Mouse (Mus musculus) CH12.LX (cell line): ENCODE measurements at regions not wholly inside any gene's neighbourhood (a gene's known extent, or its start where the extent isn't known, plus 50 kb on each side); places are given as distances from the start of the nearest gene placed in this dataset.

Experiments used
- DNase-seq: peaks from one replicate; pipeline ENCODE4 v3.0.0-alpha.2; 2013; ENCODE audit errors: extremely low read depth
- H3K27ac ChIP-seq: 2 replicates; pipeline ENCODE4 v1.5.1; 2012; ENCODE audit warnings: low read depth, mild to moderate bottlenecking, control low read depth, moderate library complexity; ENCODE audit not compliant: insufficient read depth
- H3K27me3 ChIP-seq: replicated peaks from 2 replicates; pipeline ENCODE3; 2012; ENCODE audit warnings: inconsistent platforms
- H3K36me3 ChIP-seq, 2 experiments: replicated peaks in 1 of 2; 2 replicates each; pipeline versions ENCODE3 to v1.6.1; 2012; ENCODE audit warnings: inconsistent platforms in 1 of 2, low read length in 1 of 2, mild to moderate bottlenecking in 1 of 2, mixed read lengths in 1 of 2, moderate library complexity in 1 of 2; ENCODE audit not compliant: control insufficient read depth in 1 of 2, insufficient read depth in 1 of 2
- H3K4me1 ChIP-seq, 2 experiments: 2 replicates each; pipeline ENCODE4 v1.6.1; 2012; ENCODE audit warnings: inconsistent platforms in 1 of 2, moderate library complexity in 1 of 2; ENCODE audit not compliant: insufficient read depth in 2 of 2, control insufficient read depth in 1 of 2
- H3K4me2 ChIP-seq: 2 replicates; pipeline ENCODE4 v1.6.1; 2012; ENCODE audit warnings: low read depth, mild to moderate bottlenecking, control low read depth; ENCODE audit not compliant: poor library complexity, insufficient read depth, severe bottlenecking
- H3K4me3 ChIP-seq, 3 experiments: fragments of 150-350 bp in 1 of 3; sonication (generic) in 1 of 3; replicated peaks in 1 of 3; 2 replicates each; pipeline versions ENCODE3 to v1.5.1; 2011 to 2012; ENCODE audit warnings: low read depth in 2 of 3, low read length in 2 of 3, mild to moderate bottlenecking in 2 of 3, moderate library complexity in 2 of 3, control low read depth in 1 of 3, improper control_type of control experiment in 1 of 3, inconsistent platforms in 1 of 3, mixed read lengths in 1 of 3; ENCODE audit not compliant: poor library complexity in 1 of 3
- H3K79me2 ChIP-seq: replicated peaks from 2 replicates; pipeline ENCODE4 v1.6.1; 2012; ENCODE audit warnings: mild to moderate bottlenecking, moderate library complexity; ENCODE audit not compliant: control insufficient read depth, poor library complexity, insufficient read depth, severe bottlenecking; ENCODE audit errors: extremely low read depth
- H3K9ac ChIP-seq: 2 replicates; pipeline ENCODE4 v1.6.1; 2012; ENCODE audit warnings: low read depth, mild to moderate bottlenecking, control low read depth, moderate library complexity; ENCODE audit not compliant: insufficient read depth
- H3K9me3 ChIP-seq: replicated peaks from 2 replicates; pipeline ENCODE3; 2012; ENCODE audit warnings: low read length, inconsistent platforms, mixed read lengths
- BHLHE40 ChIP-seq: IDR thresholded peaks from 2 replicates; pipeline ENCODE4 v1.6.1; 2011; ENCODE audit warnings: mild to moderate bottlenecking, low read depth, low read length, improper control_type of control experiment
- CHD1 ChIP-seq: IDR thresholded peaks from 2 replicates; pipeline ENCODE4 v1.6.1; 2012; ENCODE audit warnings: low read depth, low read length, improper control_type of control experiment, inconsistent platforms
- E2F4 ChIP-seq: IDR thresholded peaks from 2 replicates; pipeline ENCODE4 v1.6.1; 2011; ENCODE audit warnings: low read depth, low read length, improper control_type of control experiment; ENCODE audit not compliant: insufficient replicate concordance
- ELF1 ChIP-seq: IDR thresholded peaks from 2 replicates; pipeline ENCODE4 v1.6.1; 2014; ENCODE audit warnings: low read depth, mild to moderate bottlenecking, inconsistent platforms, low read length, improper control_type of control experiment
- EP300 ChIP-seq: IDR thresholded peaks from 2 replicates; pipeline ENCODE4 v1.6.1; 2011; ENCODE audit warnings: low read length, improper control_type of control experiment
- ETS1 ChIP-seq: conservative IDR thresholded peaks from 2 replicates; pipeline ENCODE4 v1.6.1; 2012; ENCODE audit warnings: low read depth, mild to moderate bottlenecking, inconsistent platforms, low read length, improper control_type of control experiment, moderate library complexity
- IRF4 ChIP-seq: IDR thresholded peaks from 2 replicates; pipeline ENCODE4 v1.6.1; 2014; ENCODE audit warnings: low read depth, mild to moderate bottlenecking, inconsistent platforms, low read length, improper control_type of control experiment
- JUN ChIP-seq: IDR thresholded peaks from 2 replicates; pipeline ENCODE4 v1.6.1; 2011; ENCODE audit warnings: low read depth, mild to moderate bottlenecking, low read length, improper control_type of control experiment, moderate library complexity; ENCODE audit not compliant: insufficient read depth
- KAT2A ChIP-seq: IDR thresholded peaks from 2 replicates; pipeline ENCODE4 v1.6.1; 2012; ENCODE audit warnings: low read length, improper control_type of control experiment, inconsistent platforms; ENCODE audit not compliant: insufficient replicate concordance
- MAFK ChIP-seq: IDR thresholded peaks from 2 replicates; pipeline ENCODE4 v1.6.1; 2011; ENCODE audit warnings: low read length, improper control_type of control experiment; ENCODE audit not compliant: insufficient replicate concordance
- MAX ChIP-seq: IDR thresholded peaks from 2 replicates; pipeline ENCODE4 v1.6.1; 2011; ENCODE audit warnings: low read length, improper control_type of control experiment
- MAZ ChIP-seq: IDR thresholded peaks from 2 replicates; pipeline ENCODE4 v1.6.1; 2012; ENCODE audit warnings: low read depth, mild to moderate bottlenecking, inconsistent platforms, low read length, improper control_type of control experiment, moderate library complexity
- MEF2A ChIP-seq: IDR thresholded peaks from 2 replicates; pipeline ENCODE4 v1.6.1; 2014; ENCODE audit warnings: low read depth, mild to moderate bottlenecking, inconsistent platforms, low read length, improper control_type of control experiment, borderline replicate concordance
- MYC ChIP-seq: IDR thresholded peaks from 2 replicates; pipeline ENCODE4 v1.6.1; 2011; ENCODE audit warnings: low read depth, mild to moderate bottlenecking, improper control_type of control experiment, low read length
- NRF1 ChIP-seq: IDR thresholded peaks from 2 replicates; pipeline ENCODE4 v1.6.1; 2014; ENCODE audit warnings: low read depth, mild to moderate bottlenecking, inconsistent platforms, low read length, improper control_type of control experiment, moderate library complexity
- PAX5 ChIP-seq: IDR thresholded peaks from 2 replicates; pipeline ENCODE4 v1.6.1; 2012; ENCODE audit warnings: low read length, inconsistent platforms, mixed read lengths
- POLR2AphosphoS2 ChIP-seq: IDR thresholded peaks from 2 replicates; pipeline ENCODE4 v1.6.1; 2011; ENCODE audit warnings: low read depth, low read length, improper control_type of control experiment
- RAD21 ChIP-seq: IDR thresholded peaks from 2 replicates; pipeline ENCODE4 v1.6.1; 2011; ENCODE audit warnings: low read depth, mild to moderate bottlenecking, low read length, improper control_type of control experiment, moderate library complexity
- SIN3A ChIP-seq: IDR thresholded peaks from 2 replicates; pipeline ENCODE4 v1.6.1; 2012; ENCODE audit warnings: low read length, improper control_type of control experiment, inconsistent platforms
- SMC3 ChIP-seq: IDR thresholded peaks from 2 replicates; pipeline ENCODE4 v1.6.1; 2011; ENCODE audit warnings: low read depth, low read length, improper control_type of control experiment
- TBP ChIP-seq: conservative IDR thresholded peaks from 2 replicates; pipeline ENCODE4 v1.6.1; 2011; ENCODE audit warnings: low read depth, low read length, improper control_type of control experiment
- USF2 ChIP-seq: conservative IDR thresholded peaks from 2 replicates; pipeline ENCODE4 v1.6.1; 2011; ENCODE audit warnings: low read depth, low read length, improper control_type of control experiment
- ZC3H11A ChIP-seq: IDR thresholded peaks from 2 replicates; pipeline ENCODE4 v1.6.1; 2012; ENCODE audit warnings: low read depth, mild to moderate bottlenecking, inconsistent platforms, low read length, improper control_type of control experiment
- ZMIZ1 ChIP-seq: IDR thresholded peaks from 2 replicates; pipeline ENCODE4 v1.6.1; 2012; ENCODE audit warnings: low read depth, mild to moderate bottlenecking, inconsistent platforms, low read length, improper control_type of control experiment
- ZNF384 ChIP-seq: IDR thresholded peaks from 2 replicates; pipeline ENCODE4 v1.6.1; 2012; ENCODE audit warnings: low read depth, low read length, improper control_type of control experiment, inconsistent platforms
- dilution Hi-C: fragments of 300-500 bp; cut with MboI; formaldehyde crosslinking; loops from 2 replicates; pipeline ENCODE4 v1.14.3; 2020; ENCODE audit warnings: low sequenced_read_pairs; ENCODE audit not compliant: extremely low pct_unique_long_range_greater_than_20kb, extremely low pct_ligation_motif_present
- in situ Hi-C: fragments of 300-500 bp; cut with MboI; formaldehyde crosslinking; loops from 3 replicates; pipeline ENCODE4 v1.14.3; 2019; ENCODE audit warnings: low sequenced_read_pairs, low pct_ligation_motif_present, low pct_unique_long_range_greater_than_20kb, mixed read lengths

GRCm38 (mm10) chr1:194491111-194491510 is 126.9 kb upstream of the Plxna2 start:
- Histone ChIP-seq H3K27me3 (no peaks in the 10 kb centered on the region), H3K4me2 (no peak overlapping the region), H3K36me3 (no peaks in the 10 kb centered on the region), H3K9me3 (no peaks in the 10 kb centered on the region), H3K4me3 (no peak overlapping the region), H3K27ac (no peak overlapping the region), H3K79me2 (no peaks in the 10 kb centered on the region), H3K9ac (no peak overlapping the region), H3K4me1 (no peaks in the 10 kb centered on the region)
- in situ Hi-C loops (no loop called here), dilution Hi-C loops (no loop called here)
- no peak for DNase-seq
- no peak for TF ChIP-seq IRF4
- TF ChIP-seq PAX5 = no peak
- no peak for TF ChIP-seq MEF2A
- no peak for TF ChIP-seq ELF1
- TF ChIP-seq SIN3A = no peak

GRCm38 (mm10) chr1:194488126-194488525 is 129.9 kb upstream of the Plxna2 start:
- in situ Hi-C loops = no loop called here
- no peaks in the 10 kb centered on the region for H3K4me1 ChIP-seq
- no peak for DNase-seq
- H3K9me3 ChIP-seq = no peaks in the 10 kb centered on the region
- dilution Hi-C loops = no loop called here
- no peak overlapping the region for H3K4me2 ChIP-seq
- H3K9ac ChIP-seq = no peak overlapping the region
- no peaks in the 10 kb centered on the region for H3K79me2 ChIP-seq
- H3K36me3 ChIP-seq = no peaks in the 10 kb centered on the region
- no peaks in the 10 kb centered on the region for H3K27me3 ChIP-seq
- H3K4me3 ChIP-seq = no peak overlapping the region
- TF ChIP-seq KAT2A = no peak
- TF ChIP-seq EP300 = no peak
- no peak for TF ChIP-seq ZNF384
- no peak for TF ChIP-seq MAX
- TF ChIP-seq CHD1 = no peak
- no peak for TF ChIP-seq ZMIZ1
- TF ChIP-seq TBP = no peak
- no peak for TF ChIP-seq NRF1
- TF ChIP-seq POLR2AphosphoS2 = no peak
- H3K27ac ChIP-seq = no peak overlapping the region

- no peak overlapping the region for H3K4me2 ChIP-seq
- H3K36me3 ChIP-seq = no peaks in the 10 kb centered on the region
- H3K27ac ChIP-seq = no peak overlapping the region
- no peaks in the 10 kb centered on the region for H3K27me3 ChIP-seq
- no peaks in the 10 kb centered on the region for H3K9me3 ChIP-seq
- DNase-seq = no peak
- no peak overlapping the region for H3K9ac ChIP-seq
- TF ChIP-seq ZNF384 (no peak), CHD1 (no peak), E2F4 (no peak), ZC3H11A (no peak), JUN (no peak), SIN3A (no peak), RAD21 (no peak), MYC (no peak), ETS1 (no peak), MAFK (no peak), MAZ (no peak), SMC3 (no peak), MEF2A (no peak), BHLHE40 (no peak), EP300 (no peak), USF2 (no peak)
- TF ChIP-seq, all 38 proteins: peak for 0
- in situ Hi-C loops = no loop called here
- H3K4me1 ChIP-seq = peaks cover 0 to 9% of the 10 kb centered on the region in 2 experiments; a peak in 1 of 4 replicates
- H3K79me2 ChIP-seq = no peaks in the 10 kb centered on the region
- H3K4me3 ChIP-seq = no peak overlapping the region
- dilution Hi-C loops = no loop called here
These were observed 135.3 kb upstream of the Plxna2 start for GRCm38 (mm10) chr1:194482717-194483059.
